Mouse (Mus musculus) adrenal gland, postnatal 10 days (tissue): ENCODE measurements at regions not wholly inside any gene's neighbourhood (a gene's known extent, or its start where the extent isn't known, plus 50 kb on each side); places are given as distances from the start of the nearest gene placed in this dataset.

ENCODE experiments used
- DNase-seq: peaks from one replicate; pipeline ENCODE4 v3.0.0; 2021; ENCODE audit warnings: mixed read lengths

- DNase-seq = peak; percentile 63
Measured at GRCm38 (mm10) chr2:116979561-116980391, 101.3 kb downstream of the Tmco5 start.

GRCm38 (mm10) chr2:116980692-116981091 lies 102.2 kb downstream of the Tmco5 start:
- peak; percentile 29 for DNase-seq

GRCm38 (mm10) chr2:116983351-116983750 lies 104.9 kb downstream of the Tmco5 start:
- DNase-seq = no peak

- DNase-seq = no peak
Measured at GRCm38 (mm10) chr2:116983821-116984351, 105.4 kb downstream of the Tmco5 start.

GRCm38 (mm10) chr2:116984597-116984996 lies 106.1 kb downstream of the Tmco5 start:
- DNase-seq = no peak

GRCm38 (mm10) chr2:116985549-116985948 lies 107.1 kb downstream of the Tmco5 start:
- DNase-seq = no peak

- DNase-seq = no peak
Measured at GRCm38 (mm10) chr2:116988953-116989674, 110.6 kb downstream of the Tmco5 start.

- no peak for DNase-seq
Measured at GRCm38 (mm10) chr2:116990106-116990505, 111.6 kb downstream of the Tmco5 start.

GRCm38 (mm10) chr2:116991561-116992042 lies 113.1 kb downstream of the Tmco5 start:
- DNase-seq = no peak

- DNase-seq = no peak
Measured at GRCm38 (mm10) chr2:116993724-116994123, 115.2 kb downstream of the Tmco5 start.

GRCm38 (mm10) chr2:116996302-116996701 lies 117.8 kb downstream of the Tmco5 start:
- no peak for DNase-seq

- no peak for DNase-seq
Measured at GRCm38 (mm10) chr2:116998822-116999221, 120.3 kb downstream of the Tmco5 start.

- DNase-seq = no peak
Measured at GRCm38 (mm10) chr2:116999592-116999991, 121.1 kb downstream of the Tmco5 start.

- no peak for DNase-seq
Measured at GRCm38 (mm10) chr2:117003976-117004375, 117.2 kb upstream of the Spred1 start.

- no peak for DNase-seq
Measured at GRCm38 (mm10) chr2:117006846-117007245, 114.3 kb upstream of the Spred1 start.

- no peak for DNase-seq
Measured at GRCm38 (mm10) chr2:117008922-117009321, 112.3 kb upstream of the Spred1 start.

- peak; percentile 24 for DNase-seq
Measured at GRCm38 (mm10) chr2:117010001-117010400, 111.2 kb upstream of the Spred1 start.

GRCm38 (mm10) chr2:117010942-117011341 lies 110.2 kb upstream of the Spred1 start:
- DNase-seq = no peak

- peak; percentile 61 for DNase-seq
Measured at GRCm38 (mm10) chr2:117017921-117018651, 103.1 kb upstream of the Spred1 start.

GRCm38 (mm10) chr2:117018917-117019538 lies 102.1 kb upstream of the Spred1 start:
- DNase-seq = peak; percentile 87

- DNase-seq = peak; percentile 13
Measured at GRCm38 (mm10) chr2:117019552-117019951, 101.6 kb upstream of the Spred1 start.

- DNase-seq = no peak
Measured at GRCm38 (mm10) chr2:117021787-117022186, 99.4 kb upstream of the Spred1 start.
